Mouse (Mus musculus) thymus, adult 2 months (tissue): ENCODE results near the gene N4bp2l2.

Source experiments
- CTCF ChIP-seq: fragments of 200-500 bp; IDR thresholded peaks from 2 replicates; pipeline ENCODE4 v1.5.1; 2012; ENCODE audit warnings: mild to moderate bottlenecking, control low read depth, low read length, moderate library complexity, borderline replicate concordance; ENCODE audit not compliant: control insufficient read depth, poor library complexity, insufficient read depth; ENCODE audit errors: extremely low read depth
- POLR2A ChIP-seq: fragments of 200-500 bp; IDR thresholded peaks from 2 replicates; pipeline ENCODE4 v1.6.1; 2012; ENCODE audit warnings: mild to moderate bottlenecking, low read length, control low read depth, moderate library complexity; ENCODE audit not compliant: control insufficient read depth, poor library complexity, insufficient read depth; ENCODE audit errors: extremely low read depth

- TF ChIP-seq POLR2A (no peak), CTCF (no peak)
Observed at GRCm38 (mm10) chr5:150601441-150602230, 64.3 kb downstream of the N4bp2l2 start.
